Mouse (Mus musculus) common myeloid progenitor, adult 5-6 weeks (primary cell): Measurements from ENCODE around the gene Ptpn5. TPM values are rescaled to one million over a fixed set of nuclear protein-coding genes. Genes with fewer than 3 reads are reported as not detected.

Source experiments
- ATAC-seq: replicated peaks from 2 replicates; pipeline ENCODE4 v1.8.0; 2016; ENCODE audit warnings: low read depth, mild to moderate bottlenecking, moderate TSS enrichment, inconsistent platforms; ENCODE audit not compliant: poor library complexity, severe bottlenecking
- total RNA-seq: library from RNA; stranded (forward); fragments of 200-1000, 187-1606 nt; gene quantifications from 2 replicates; pipeline ENCODE4 v1.2.3, GENCODE M21; 2017

Ptpn5 gene
- total RNA-seq, 1 experiment from 2014 or later, result not detected

GRCm38 (mm10) chr7:47067879-47068278, 65.6 kb downstream of the Ptpn5 start:
- peak; percentile 68 for ATAC-seq

GRCm38 (mm10) chr7:47066942-47067341, 66.5 kb downstream of the Ptpn5 start:
- no peak for ATAC-seq

- ATAC-seq, result no peak
These were observed 71.9 kb downstream of the Ptpn5 start for GRCm38 (mm10) chr7:47061560-47061959.

GRCm38 (mm10) chr7:47059339-47059738, 74.1 kb downstream of the Ptpn5 start:
- peak; percentile 33; the same call in 1 of the 2 replicates for ATAC-seq

- no peak for ATAC-seq
These were observed 77.2 kb downstream of the Ptpn5 start for GRCm38 (mm10) chr7:47056273-47056672.

GRCm38 (mm10) chr7:47055744-47056143, 77.7 kb downstream of the Ptpn5 start:
- peak; percentile 55 for ATAC-seq

- ATAC-seq, result no peak
These were observed 78.8 kb downstream of the Ptpn5 start for GRCm38 (mm10) chr7:47054666-47055065.

GRCm38 (mm10) chr7:47053287-47053686, 80.2 kb downstream of the Ptpn5 start:
- ATAC-seq, result no peak

- no peak for ATAC-seq
These were observed 81.2 kb downstream of the Ptpn5 start for GRCm38 (mm10) chr7:47052276-47052675.

- peak; percentile 62 for ATAC-seq
These were observed 81.9 kb downstream of the Ptpn5 start for GRCm38 (mm10) chr7:47051404-47052151.

GRCm38 (mm10) chr7:47050766-47051165, 82.7 kb downstream of the Ptpn5 start:
- ATAC-seq, result peak; percentile 2; the same call in 1 of the 2 replicates

- peak; percentile 86 for ATAC-seq
These were observed 83.1 kb downstream of the Ptpn5 start, which contains the start of gene Tmem86a for GRCm38 (mm10) chr7:47050366-47050765. Tmem86a (plus strand) TSS chr7:47050601.

GRCm38 (mm10) chr7:47042823-47043490, 90.5 kb downstream of the Ptpn5 start:
- no peak for ATAC-seq

GRCm38 (mm10) chr7:47042121-47042520, 91.4 kb downstream of the Ptpn5 start:
- ATAC-seq, result no peak

GRCm38 (mm10) chr7:47041706-47042105, 91.8 kb downstream of the Ptpn5 start:
- no peak for ATAC-seq

GRCm38 (mm10) chr7:47035426-47035825, 98.1 kb downstream of the Ptpn5 start:
- no peak for ATAC-seq

- ATAC-seq, result no peak
These were observed 98.6 kb downstream of the Ptpn5 start for GRCm38 (mm10) chr7:47034785-47035384.

- peak; percentile 52 for ATAC-seq
These were observed 102.1 kb downstream of the Ptpn5 start for GRCm38 (mm10) chr7:47031371-47031770.

- peak; percentile 36; the same call in 1 of the 2 replicates for ATAC-seq
These were observed 102.8 kb downstream of the Ptpn5 start for GRCm38 (mm10) chr7:47030517-47031193.
